Mouse (Mus musculus) hindbrain, embryonic 10.5 days (tissue): ENCODE data around the gene Slc16a6. TPM values are rescaled to one million over a fixed set of nuclear protein-coding genes. Genes with fewer than 3 reads are reported as not detected.

Source experiments
- DNase-seq: peaks from one replicate; pipeline ENCODE4 v3.0.0-alpha.2; 2017; ENCODE audit warnings: low spot score
- H3K27ac ChIP-seq: fragments of 300-500 bp; sonication (generic); 2 replicates; pipeline ENCODE4 v1.5.1; 2016; ENCODE audit warnings: mild to moderate bottlenecking, moderate library complexity
- H3K27me3 ChIP-seq: fragments of 300-500 bp; sonication (generic); 2 replicates; pipeline ENCODE4 v1.6.1; 2016; ENCODE audit warnings: mild to moderate bottlenecking; ENCODE audit not compliant: poor library complexity, insufficient read depth, severe bottlenecking
- H3K36me3 ChIP-seq: fragments of 300-500 bp; sonication (generic); 2 replicates; pipeline ENCODE4 v1.6.1; 2016; ENCODE audit warnings: mild to moderate bottlenecking, moderate library complexity
- H3K4me1 ChIP-seq: fragments of 300-500 bp; sonication (generic); replicated peaks from 2 replicates; pipeline ENCODE4 v1.6.1; 2016; ENCODE audit warnings: mild to moderate bottlenecking
- H3K4me3 ChIP-seq: fragments of 300-500 bp; sonication (generic); 2 replicates; pipeline ENCODE4 v1.5.1; 2016; ENCODE audit warnings: mild to moderate bottlenecking, moderate library complexity
- H3K9me3 ChIP-seq: fragments of 300-500 bp; sonication (generic); 2 replicates; pipeline ENCODE4 v1.6.1; 2016; ENCODE audit warnings: mild to moderate bottlenecking, moderate library complexity
- WGBS: fragments of 180-500 bp; shearing (Covaris S2); methylation state at CpG from one replicate; pipeline ENCODE4 v1.1.7; 2016; 5-methylcytosine and 5-hydroxymethylcytosine counted together
- polyA plus RNA-seq: library from polyadenylated mRNA; unstranded; fragments of >200 nt; fragmentation: Nextera tagmentation; extraction: Ambion mirVana; gene quantifications from 2 replicates; pipeline ENCODE4 v1.2.1, GENCODE M21; 2016

The Slc16a6 gene
- 3.6 and 5.5 TPM in 2 replicates for polyA plus RNA-seq

DNA sequence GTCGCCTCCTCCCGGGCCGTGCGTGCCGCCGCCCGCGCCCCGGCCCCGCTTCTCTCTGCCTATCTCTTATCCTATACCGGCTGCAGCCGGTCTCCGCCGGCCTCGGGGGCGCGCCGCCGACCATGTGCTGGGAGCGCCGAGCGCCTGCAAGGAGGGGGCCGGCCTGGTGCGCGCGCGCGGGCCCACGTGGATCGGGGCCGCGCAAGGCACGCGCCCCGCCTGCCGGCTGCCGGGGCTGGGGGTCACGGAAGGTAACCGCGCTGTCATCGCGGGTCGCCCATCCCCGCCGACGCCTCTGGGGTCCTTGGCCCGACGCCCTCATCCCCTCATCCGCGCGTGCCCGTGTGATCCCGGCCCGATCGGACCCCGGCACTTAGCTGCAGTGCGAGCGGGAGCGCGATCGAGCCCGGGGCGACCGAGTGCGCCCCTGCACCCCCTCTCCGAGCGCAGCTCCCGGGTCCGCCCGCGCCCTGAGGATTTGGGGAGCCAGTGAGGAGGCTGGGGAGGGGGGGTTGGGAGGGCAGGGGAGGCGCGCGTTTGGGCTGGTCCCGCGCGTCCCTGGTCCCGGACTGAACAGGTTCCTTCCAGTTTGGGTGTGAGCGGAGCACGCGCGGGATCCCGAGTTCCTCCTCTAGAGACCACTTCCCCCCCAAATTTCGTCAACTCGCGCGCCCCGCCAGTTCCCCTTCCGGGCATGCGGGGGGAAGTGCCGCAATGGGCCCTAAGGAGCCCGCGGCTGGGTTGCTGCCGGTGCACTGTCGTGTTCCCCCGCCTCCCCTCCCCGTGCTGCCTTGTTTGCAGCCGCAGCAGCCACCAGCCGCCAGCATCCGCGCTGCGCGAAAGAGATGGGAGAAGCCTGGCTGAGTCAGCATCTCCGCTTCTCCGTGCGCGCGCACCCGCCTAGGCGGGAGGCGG, at the start of gene Slc16a6, which contains the start of gene Arsg:
Gene Slc16a6, minus strand, starts transcription at position 428 of the 915 bp plus-strand sequence.
Gene Arsg, plus strand, starts transcription at position 204 of the 915 bp plus-strand sequence.
- peak; percentile 90 for DNase-seq
- WGBS: under 1% methylated on average over 111 of the region's 111 CpGs
- peaks cover 13% of the 10 kb centered on the region for H3K27me3 ChIP-seq
- peak within 1 kb of the TSS; percentile 100 for H3K27ac ChIP-seq
- H3K4me3 ChIP-seq: peak within 1 kb of the TSS; percentile 86
- peaks cover 66% of the 10 kb centered on the region for H3K4me1 ChIP-seq
- H3K9me3 ChIP-seq: no peaks in the 10 kb centered on the region
- H3K36me3 ChIP-seq: no peaks in the 10 kb centered on the region

DNA sequence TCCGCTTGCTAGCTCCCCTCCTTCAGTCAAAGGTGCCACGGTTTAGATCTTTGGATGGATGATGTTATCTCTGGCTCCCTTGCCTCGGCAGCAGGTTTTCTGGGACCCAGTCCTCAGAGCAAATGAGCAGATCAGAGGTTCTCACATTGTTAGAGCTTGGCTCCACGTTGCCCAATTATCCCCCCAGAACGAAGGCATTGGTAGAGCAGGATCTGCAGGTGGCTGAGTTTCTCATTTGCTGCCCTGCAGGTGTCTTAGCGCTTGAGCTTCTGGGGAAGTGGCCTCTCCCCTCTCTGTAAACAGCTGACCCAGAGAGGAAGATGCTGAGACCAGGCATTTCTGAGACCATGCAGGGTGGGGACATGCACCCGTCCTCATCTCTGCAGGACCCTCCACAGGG, 47.6 kb upstream of the Slc16a6 start:
- no peaks in the 10 kb centered on the region for H3K27me3 ChIP-seq
- 47% methylated on average over 7 of the region's 7 CpGs for WGBS
- no peaks in the 10 kb centered on the region for H3K36me3 ChIP-seq
- peaks cover 10% of the 10 kb centered on the region for H3K4me1 ChIP-seq
- peak overlapping the region; percentile 6; the same call in 1 of the 2 replicates for H3K27ac ChIP-seq
- no peak overlapping the region for H3K4me3 ChIP-seq
- no peaks in the 10 kb centered on the region for H3K9me3 ChIP-seq
- DNase-seq: no peak

DNA sequence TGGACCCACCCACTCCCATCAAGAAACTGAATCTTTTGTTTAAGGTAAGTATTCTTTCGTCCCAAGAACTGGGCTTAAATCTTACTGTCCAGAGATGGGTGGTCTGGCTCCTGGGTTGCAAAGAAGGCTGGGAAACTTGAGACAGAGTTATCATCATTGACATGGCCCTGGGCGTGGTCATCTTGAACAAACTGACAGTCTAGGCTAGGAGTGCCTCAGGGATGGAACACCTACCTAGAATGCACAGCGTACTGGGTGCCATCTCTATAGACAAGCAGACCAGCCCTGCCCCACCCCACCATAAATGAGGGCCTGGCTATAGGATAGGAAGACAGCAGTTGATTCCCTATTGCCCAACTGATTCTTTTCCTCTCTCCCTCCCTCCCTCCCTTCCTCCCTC, 44.4 kb upstream of the Slc16a6 start:
- peaks cover 10% of the 10 kb centered on the region for H3K4me1 ChIP-seq
- no peaks in the 10 kb centered on the region for H3K36me3 ChIP-seq
- no peaks in the 10 kb centered on the region for H3K27me3 ChIP-seq
- WGBS: 86% methylated on average over 3 of the region's 3 CpGs
- DNase-seq: no peak
- no peak overlapping the region for H3K27ac ChIP-seq
- H3K9me3 ChIP-seq: no peaks in the 10 kb centered on the region
- H3K4me3 ChIP-seq: no peak overlapping the region

DNA sequence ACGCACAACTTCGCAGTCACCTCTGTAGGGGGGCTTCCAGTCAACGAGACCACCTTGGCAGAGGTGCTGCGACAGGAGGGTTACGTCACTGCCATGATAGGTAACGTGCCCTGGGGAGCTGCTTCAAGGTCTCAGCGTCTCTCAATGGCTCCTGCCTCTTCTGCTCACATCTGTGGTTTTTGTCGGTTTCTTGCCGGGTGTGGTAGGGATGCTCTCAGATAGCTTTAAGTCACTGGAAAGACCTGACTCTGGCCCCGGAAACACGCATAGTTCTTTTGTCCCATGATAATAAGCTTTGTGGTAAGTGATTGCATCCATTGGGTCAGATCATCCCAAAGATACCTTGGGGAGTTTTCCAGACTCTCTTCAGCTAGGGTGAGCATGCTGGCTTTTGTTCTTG, 43.9 kb upstream of the Slc16a6 start:
- H3K36me3 ChIP-seq: no peaks in the 10 kb centered on the region
- no peak overlapping the region for H3K4me3 ChIP-seq
- WGBS: 89% methylated on average over 11 of the region's 11 CpGs
- no peak overlapping the region for H3K27ac ChIP-seq
- peaks cover 10% of the 10 kb centered on the region for H3K4me1 ChIP-seq
- H3K9me3 ChIP-seq: no peaks in the 10 kb centered on the region
- no peaks in the 10 kb centered on the region for H3K27me3 ChIP-seq
- DNase-seq: no peak

DNA sequence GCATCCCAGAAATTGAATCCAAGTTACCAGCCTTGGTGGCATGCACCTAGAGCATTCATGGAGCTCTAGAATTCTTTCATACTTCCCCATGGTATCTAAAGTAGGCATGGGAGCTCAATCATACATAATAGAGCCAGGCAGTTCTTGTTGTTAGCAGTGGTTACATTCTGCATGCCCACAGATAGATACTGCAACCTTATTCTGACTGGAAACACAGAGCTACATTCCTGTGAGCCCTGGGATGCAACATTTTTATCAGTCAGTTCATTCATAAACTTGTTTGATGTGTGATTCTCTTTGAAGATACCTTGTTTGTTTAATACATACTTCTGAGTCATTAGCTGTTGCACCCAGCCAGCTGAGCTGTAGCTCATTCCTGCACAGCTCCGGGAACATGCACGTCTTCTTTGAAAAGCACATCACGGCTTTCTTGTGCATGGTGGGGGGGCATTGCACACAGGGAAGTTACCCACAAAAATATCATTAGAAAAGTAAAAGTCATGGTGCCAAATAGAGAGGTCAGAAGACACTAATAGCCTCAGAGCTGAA, 40.7 kb upstream of the Slc16a6 start:
- H3K36me3 ChIP-seq: no peaks in the 10 kb centered on the region
- H3K9me3 ChIP-seq: no peaks in the 10 kb centered on the region
- H3K27ac ChIP-seq: no peak overlapping the region
- 88% methylated on average over 3 of the region's 3 CpGs for WGBS
- H3K4me3 ChIP-seq: no peak overlapping the region
- H3K27me3 ChIP-seq: no peaks in the 10 kb centered on the region
- no peaks in the 10 kb centered on the region for H3K4me1 ChIP-seq
- DNase-seq: no peak

DNA sequence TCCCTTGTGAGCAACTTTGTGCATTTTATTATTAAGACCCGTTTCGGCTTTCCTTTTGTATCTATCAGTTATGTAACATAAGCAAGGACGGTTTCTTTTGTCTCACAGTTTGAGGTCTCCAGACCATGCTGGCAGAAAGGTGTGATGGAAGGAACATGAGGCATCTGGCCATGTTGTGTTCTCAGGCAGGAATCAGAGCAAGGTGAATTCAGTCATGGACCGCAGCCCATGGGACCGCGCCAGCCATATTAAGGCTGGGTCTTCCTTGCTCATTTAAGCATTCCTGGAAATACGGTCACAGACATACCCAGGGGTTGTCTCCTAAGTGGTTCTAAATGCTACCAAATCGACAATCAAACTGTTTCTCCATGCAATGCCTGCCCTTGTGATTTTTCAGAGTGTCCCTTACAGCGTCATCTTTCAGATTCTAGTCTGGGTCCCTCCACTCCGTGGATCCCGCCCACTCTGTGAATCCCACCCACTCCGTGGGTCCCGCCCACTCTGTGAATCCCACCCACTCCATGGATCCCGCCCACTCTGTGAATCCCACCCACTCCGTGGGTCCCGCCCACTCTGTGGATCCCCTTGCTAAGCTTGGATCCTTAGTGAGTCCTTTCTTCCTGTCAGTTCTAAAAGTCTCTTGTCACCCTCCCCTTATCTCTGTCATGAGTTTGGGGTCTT, 39.7 kb upstream of the Slc16a6 start:
- WGBS: 84% methylated on average over 16 of the region's 16 CpGs

DNA sequence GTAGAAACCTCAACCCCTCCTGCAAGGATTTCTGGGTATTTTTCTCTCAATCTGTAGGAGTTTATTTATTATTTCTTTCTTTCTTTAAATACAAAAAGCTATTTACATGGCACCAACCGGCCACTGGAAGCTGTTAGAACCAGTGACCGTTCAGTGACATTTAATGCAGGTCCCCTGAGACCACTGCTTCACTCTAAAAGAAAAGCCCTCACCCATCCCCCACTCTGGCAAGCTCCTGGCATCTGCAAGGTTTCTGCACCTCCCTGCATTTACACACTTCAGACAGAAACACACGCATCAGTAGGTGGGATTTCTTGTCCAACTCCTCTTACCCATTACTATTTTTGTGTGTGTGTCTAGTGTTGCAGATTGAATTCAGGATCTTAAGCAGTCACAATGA, 33.7 kb upstream of the Slc16a6 start:
- no peaks in the 10 kb centered on the region for H3K9me3 ChIP-seq
- WGBS: 43% methylated on average over 3 of the region's 3 CpGs
- H3K27me3 ChIP-seq: no peaks in the 10 kb centered on the region
- no peak for DNase-seq
- H3K27ac ChIP-seq: no peak overlapping the region
- no peaks in the 10 kb centered on the region for H3K36me3 ChIP-seq
- no peak overlapping the region for H3K4me3 ChIP-seq
- H3K4me1 ChIP-seq: peaks cover 11% of the 10 kb centered on the region

More for the DNA sequence above, 39.7 kb upstream of the Slc16a6 start:
- Histone ChIP-seq H3K9me3 (no peaks in the 10 kb centered on the region), H3K4me3 (no peak overlapping the region), H3K27me3 (no peaks in the 10 kb centered on the region), H3K36me3 (no peaks in the 10 kb centered on the region), H3K4me1 (no peaks in the 10 kb centered on the region), H3K27ac (no peak overlapping the region)
- no peak for DNase-seq

DNA sequence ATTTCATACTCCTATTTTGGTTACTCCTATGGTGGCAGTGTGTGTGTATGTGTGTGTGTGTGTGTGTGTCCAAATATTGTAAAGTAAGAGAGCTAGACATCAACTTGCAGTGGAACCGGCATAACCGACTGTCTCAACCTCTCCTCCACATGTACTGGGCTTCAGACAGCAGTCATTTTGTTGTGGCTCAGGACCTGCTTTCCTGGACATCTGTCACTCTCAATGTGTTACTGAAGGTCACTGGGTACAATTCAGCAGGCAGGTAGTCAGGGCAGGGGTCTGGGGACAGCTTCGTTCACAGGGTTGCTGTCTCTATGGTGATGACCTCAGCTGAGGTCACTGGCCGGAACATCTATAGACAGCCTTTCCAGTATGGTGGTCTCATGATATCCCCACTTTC, 32.4 kb upstream of the Slc16a6 start:
- WGBS: 78% methylated on average over 4 of the region's 4 CpGs

DNA sequence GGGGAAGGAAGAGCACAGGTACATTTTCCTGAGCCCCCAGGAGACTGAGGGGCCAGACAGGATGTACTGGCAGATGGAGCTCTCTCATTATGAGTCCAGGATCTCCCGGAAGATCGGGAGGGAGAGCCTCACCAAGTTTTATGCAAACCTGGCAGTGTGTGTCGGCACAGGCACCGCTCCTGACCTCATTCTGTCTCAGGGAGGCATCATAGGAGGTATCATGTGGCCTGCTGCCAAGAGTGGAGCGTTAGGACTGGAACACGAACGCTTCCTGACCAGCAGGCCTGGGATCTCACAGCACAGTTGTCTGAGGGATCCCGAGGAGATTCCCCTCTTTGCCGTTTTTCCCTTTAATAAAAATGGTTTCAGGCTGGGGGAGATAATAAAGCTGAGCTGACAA, 31.6 kb upstream of the Slc16a6 start:
- H3K27ac ChIP-seq: no peak overlapping the region
- H3K9me3 ChIP-seq: no peaks in the 10 kb centered on the region
- DNase-seq: no peak
- WGBS: 89% methylated on average over 9 of the region's 9 CpGs
- no peaks in the 10 kb centered on the region for H3K36me3 ChIP-seq
- no peaks in the 10 kb centered on the region for H3K27me3 ChIP-seq
- no peak overlapping the region for H3K4me3 ChIP-seq
- peaks cover 11% of the 10 kb centered on the region for H3K4me1 ChIP-seq

More for the DNA sequence above, 32.4 kb upstream of the Slc16a6 start:
- no peak for DNase-seq
- Histone ChIP-seq H3K36me3 (no peaks in the 10 kb centered on the region), H3K4me3 (no peak overlapping the region), H3K27me3 (no peaks in the 10 kb centered on the region), H3K4me1 (peaks cover 11% of the 10 kb centered on the region), H3K9me3 (no peaks in the 10 kb centered on the region), H3K27ac (no peak overlapping the region)

DNA sequence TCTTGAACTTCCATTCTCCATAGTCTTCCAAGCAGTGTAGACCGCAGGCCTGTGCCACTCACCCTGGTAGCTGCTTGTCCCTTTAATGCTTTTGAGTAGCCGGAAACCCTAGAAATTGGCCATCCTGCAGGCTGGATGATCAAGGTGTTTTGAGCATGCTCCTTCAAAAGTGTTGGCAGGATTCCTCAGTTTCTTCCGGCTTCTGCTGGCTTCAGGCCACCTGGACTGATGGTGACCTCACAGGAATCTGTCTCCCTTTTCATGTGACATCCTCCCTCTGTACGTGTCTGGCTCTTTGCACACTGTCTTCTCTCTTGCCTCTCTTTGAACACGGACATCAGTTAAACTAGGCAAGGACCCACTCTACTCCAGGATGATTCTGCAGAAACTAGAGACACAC, 26.8 kb upstream of the Slc16a6 start:
- Histone ChIP-seq H3K4me3 (no peak overlapping the region), H3K27me3 (no peaks in the 10 kb centered on the region), H3K27ac (no peak overlapping the region), H3K9me3 (no peaks in the 10 kb centered on the region), H3K36me3 (no peaks in the 10 kb centered on the region), H3K4me1 (peaks cover 31% of the 10 kb centered on the region)
- DNase-seq: no peak
- WGBS: 95% methylated on average over 5 of the region's 5 CpGs

DNA sequence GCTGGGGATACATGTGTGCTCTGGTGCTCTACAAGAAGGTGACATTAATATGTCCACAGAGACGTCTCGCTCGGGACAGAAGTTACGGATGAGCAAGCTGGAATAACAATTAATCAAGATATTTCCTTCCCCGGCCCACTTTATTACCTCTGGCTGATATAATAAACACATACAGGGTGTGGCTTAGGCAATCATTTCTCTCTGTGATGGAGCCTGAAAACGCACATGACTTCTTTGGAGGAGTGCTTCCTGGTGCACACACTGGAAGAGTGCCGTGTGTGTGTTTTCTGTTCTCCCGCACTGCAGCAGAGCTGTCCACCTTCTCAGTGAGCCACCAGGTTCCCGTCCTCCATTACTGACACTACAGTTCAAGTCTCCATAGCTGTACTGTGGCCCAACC, 24.6 kb upstream of the Slc16a6 start:
- Histone ChIP-seq H3K27me3 (no peaks in the 10 kb centered on the region), H3K27ac (no peak overlapping the region; the same call in 1 of the 2 replicates), H3K4me3 (no peak overlapping the region), H3K36me3 (no peaks in the 10 kb centered on the region), H3K4me1 (peaks cover 40% of the 10 kb centered on the region), H3K9me3 (no peaks in the 10 kb centered on the region)
- WGBS: 85% methylated on average over 9 of the region's 9 CpGs
- DNase-seq: no peak

DNA sequence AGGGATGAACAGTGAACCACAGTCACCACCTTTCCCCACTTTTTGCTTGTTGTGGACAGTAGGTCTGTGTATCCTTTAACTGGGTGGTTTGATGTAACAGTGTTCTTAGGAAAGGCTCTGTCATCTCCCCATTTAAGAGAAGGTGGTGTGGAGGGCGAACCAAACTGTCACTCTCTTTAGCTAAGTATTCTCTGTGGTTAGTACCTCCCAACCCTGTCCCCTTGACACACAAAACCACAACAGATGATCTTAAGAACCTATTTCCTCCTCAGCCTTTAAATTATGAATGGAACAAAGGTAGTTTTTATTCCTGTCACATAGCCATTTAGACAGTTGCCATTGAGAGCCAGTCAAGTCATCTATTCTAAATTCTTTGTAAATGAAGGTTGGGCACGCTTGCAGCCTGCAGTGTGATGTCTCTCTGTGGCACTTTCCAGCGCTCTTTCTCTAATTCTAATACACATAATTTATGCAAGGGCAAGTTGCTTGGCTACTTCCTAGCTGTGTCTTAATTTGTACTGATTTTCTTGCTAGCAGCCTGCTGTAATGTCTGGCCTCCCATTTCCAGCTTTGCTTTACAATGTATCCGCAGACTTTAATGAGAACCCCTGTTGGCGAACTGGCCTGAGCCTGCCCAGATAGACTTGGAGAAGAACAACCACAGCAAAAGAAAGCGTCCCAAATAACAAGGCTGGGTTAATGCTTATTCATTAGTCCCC, 23.8 kb upstream of the Slc16a6 start:
- H3K27me3 ChIP-seq: 0 out of 2 replicates have a peak, but pooled peaks cover 4% of the 10 kb centered on the region
- no peaks in the 10 kb centered on the region for H3K9me3 ChIP-seq
- WGBS: 73% methylated on average over 6 of the region's 6 CpGs
- H3K36me3 ChIP-seq: no peaks in the 10 kb centered on the region
- no peak overlapping the region for H3K27ac ChIP-seq
- no peak overlapping the region for H3K4me3 ChIP-seq
- H3K4me1 ChIP-seq: peaks cover 40% of the 10 kb centered on the region
- DNase-seq: no peak
